Mouse (Mus musculus) C2C12 (cell line): Measurements from ENCODE around the gene Snrnp35. TPM values are rescaled to one million over a fixed set of nuclear protein-coding genes. Genes with fewer than 3 reads are reported as not detected.

Experiments used
- H3K27me3 ChIP-seq: one replicate; pipeline ENCODE4 v1.6.1; 2011; ENCODE audit not compliant: control insufficient read depth, insufficient read depth, insufficient read length
- H3K36me3 ChIP-seq: one replicate; pipeline ENCODE4 v1.6.1; 2011; ENCODE audit not compliant: control insufficient read depth, insufficient read depth
- H3K4me3 ChIP-seq: one replicate; pipeline ENCODE4 v1.5.1; 2011; ENCODE audit warnings: mild to moderate bottlenecking, control low read depth; ENCODE audit not compliant: poor library complexity, insufficient read depth, severe bottlenecking
- H3K79me2 ChIP-seq: one replicate; pipeline ENCODE4 v1.6.1; 2011; ENCODE audit not compliant: control insufficient read depth, insufficient read depth
- H3K79me3 ChIP-seq: one replicate; pipeline ENCODE4 v1.6.1; 2011; ENCODE audit warnings: low read depth, control low read depth
- H3ac ChIP-seq: one replicate; pipeline ENCODE3; 2011; ENCODE audit warnings: low read depth; ENCODE audit not compliant: control insufficient read depth, insufficient read length
- CEBPB ChIP-seq: IDR thresholded peaks from one replicate; pipeline ENCODE4 v1.6.1; 2011; ENCODE audit warnings: low read depth, mild to moderate bottlenecking, control low read depth, moderate library complexity
- CTCF ChIP-seq: IDR thresholded peaks from one replicate; pipeline ENCODE4 v1.5.1; 2011; ENCODE audit not compliant: control insufficient read depth, insufficient read depth, insufficient read length
- FOSL1 ChIP-seq: IDR thresholded peaks from one replicate; pipeline ENCODE4 v1.8.0; 2011; ENCODE audit warnings: mild to moderate bottlenecking, low read length; ENCODE audit not compliant: poor library complexity, insufficient read depth, severe bottlenecking
- MAX ChIP-seq: IDR thresholded peaks from one replicate; pipeline ENCODE4 v1.6.1; 2011; ENCODE audit warnings: mild to moderate bottlenecking, control low read depth
- MYOD1 ChIP-seq: IDR thresholded peaks from one replicate; pipeline ENCODE4 v1.6.1; 2011; ENCODE audit warnings: low read depth; ENCODE audit not compliant: control insufficient read depth, insufficient read length
- MYOG ChIP-seq: IDR thresholded peaks from one replicate; pipeline ENCODE4 v1.6.1; 2011; ENCODE audit not compliant: control insufficient read depth, insufficient read length; ENCODE audit errors: extremely low read depth
- USF1 ChIP-seq: IDR thresholded peaks from one replicate; pipeline ENCODE4 v1.6.1; 2011; ENCODE audit warnings: low read depth, mild to moderate bottlenecking, control low read depth, moderate library complexity
- polyA plus RNA-seq: library from polyadenylated mRNA; unstranded; fragments of >200 nt; fragmentation: generic; extraction: Trizol; gene quantifications from one replicate; pipeline ENCODE4 v1.2.1, GENCODE M21; 2012; ENCODE audit warnings: missing spikeins

Snrnp35 gene
- polyA plus RNA-seq, 1 experiment = 23.8 TPM

DNA sequence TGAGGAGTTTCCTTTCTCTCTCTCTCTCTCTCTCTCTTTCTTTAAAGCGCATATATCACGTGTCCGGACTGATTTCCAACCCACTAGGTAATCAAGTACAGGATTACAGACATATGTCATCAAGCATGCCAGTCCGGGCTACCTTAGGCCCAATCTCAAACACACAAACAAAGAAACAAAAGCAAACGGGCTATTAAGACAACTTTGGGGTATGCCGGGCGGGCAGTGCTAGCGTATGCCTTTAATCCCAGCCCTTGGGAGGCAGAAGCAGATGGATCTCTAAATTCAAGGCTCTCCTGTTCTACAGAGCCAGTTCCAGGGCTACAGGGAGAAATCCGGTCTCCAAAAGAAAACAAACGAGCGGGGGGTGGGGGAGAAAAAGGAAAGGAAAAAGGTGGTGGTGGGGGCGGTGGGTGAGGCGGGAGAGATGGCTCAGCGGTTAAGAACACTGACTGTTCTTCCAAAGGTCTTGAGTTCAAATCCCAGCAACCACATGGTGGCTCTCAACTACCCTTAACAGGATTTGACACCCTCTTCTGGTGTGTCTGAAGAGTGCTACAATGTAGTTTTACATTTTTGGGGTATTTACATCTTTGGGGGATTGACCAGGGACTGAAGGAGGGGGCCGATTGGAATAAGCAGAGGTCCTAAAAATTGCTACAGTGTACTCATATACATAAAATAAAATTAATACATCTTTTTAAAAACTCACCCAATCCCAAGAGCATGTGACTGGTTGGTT is 892 bp downstream of the Snrnp35 start:
- peaks cover 2% of the 10 kb centered on the region for H3K79me3 ChIP-seq
- peak overlapping the region; percentile 84 for H3K4me3 ChIP-seq
- no peaks in the 10 kb centered on the region for H3K27me3 ChIP-seq
- H3K79me2 ChIP-seq = peaks cover 22% of the 10 kb centered on the region
- peak overlapping the region; percentile 68 for H3ac ChIP-seq
- peak; percentile 62 for TF ChIP-seq USF1
- TF ChIP-seq MYOD1 = no peak
- H3K36me3 ChIP-seq = no peaks in the 10 kb centered on the region

DNA sequence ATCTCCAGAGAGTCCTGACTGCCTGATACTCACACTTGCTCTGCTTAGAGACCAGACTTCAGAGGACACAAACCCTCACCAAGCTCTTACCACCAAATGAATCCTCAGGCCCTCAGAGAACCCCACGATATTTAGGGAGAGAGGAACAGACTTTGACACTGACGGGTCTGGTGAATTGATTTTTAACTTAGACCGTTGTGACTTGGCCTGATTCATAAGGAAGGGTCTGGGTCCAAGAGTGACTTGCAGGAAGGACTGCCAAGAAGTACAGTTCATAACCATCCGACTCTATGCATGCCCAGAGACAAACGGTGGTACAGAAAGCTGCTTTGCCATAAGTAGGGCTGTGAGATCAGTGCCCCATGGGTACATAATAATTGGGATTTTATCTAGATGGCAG is 2.7 kb downstream of the Snrnp35 start:
- no peak for TF ChIP-seq USF1
- no peak for TF ChIP-seq MYOD1
- TF ChIP-seq CEBPB = no peak
- no peak overlapping the region for H3K4me3 ChIP-seq
- no peaks in the 10 kb centered on the region for H3K27me3 ChIP-seq
- H3K36me3 ChIP-seq = no peaks in the 10 kb centered on the region
- peaks cover 22% of the 10 kb centered on the region for H3K79me2 ChIP-seq
- H3K79me3 ChIP-seq = peaks cover 2% of the 10 kb centered on the region
- H3ac ChIP-seq = no peak overlapping the region

DNA sequence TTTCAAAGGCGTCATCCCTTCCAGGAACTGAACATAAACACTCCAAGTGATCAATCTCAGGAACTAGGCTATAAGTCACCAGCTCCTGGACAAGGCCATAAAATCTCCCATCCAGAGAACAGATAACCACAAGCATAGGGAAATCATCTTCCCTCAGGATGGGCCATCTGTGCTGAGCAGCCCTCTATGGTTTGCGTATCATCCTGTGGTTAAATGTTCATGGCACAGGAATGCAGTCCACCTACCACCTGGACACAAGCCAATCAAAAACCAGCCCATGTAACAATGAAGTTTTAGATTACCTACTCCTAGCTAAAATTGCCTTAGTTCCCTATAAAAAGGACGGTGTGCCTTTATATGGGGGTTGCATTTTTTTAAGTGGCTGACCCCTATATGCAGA is 6.0 kb downstream of the Snrnp35 start:
- H3K79me3 ChIP-seq = no peaks in the 10 kb centered on the region
- H3K4me3 ChIP-seq = no peak overlapping the region
- TF ChIP-seq MYOG (no peak), FOSL1 (no peak), MYOD1 (peak; percentile 62), MAX (peak; percentile 45)
- no peaks in the 10 kb centered on the region for H3K36me3 ChIP-seq
- H3ac ChIP-seq = no peak overlapping the region
- H3K27me3 ChIP-seq = no peaks in the 10 kb centered on the region
- H3K79me2 ChIP-seq = peaks cover 18% of the 10 kb centered on the region

DNA sequence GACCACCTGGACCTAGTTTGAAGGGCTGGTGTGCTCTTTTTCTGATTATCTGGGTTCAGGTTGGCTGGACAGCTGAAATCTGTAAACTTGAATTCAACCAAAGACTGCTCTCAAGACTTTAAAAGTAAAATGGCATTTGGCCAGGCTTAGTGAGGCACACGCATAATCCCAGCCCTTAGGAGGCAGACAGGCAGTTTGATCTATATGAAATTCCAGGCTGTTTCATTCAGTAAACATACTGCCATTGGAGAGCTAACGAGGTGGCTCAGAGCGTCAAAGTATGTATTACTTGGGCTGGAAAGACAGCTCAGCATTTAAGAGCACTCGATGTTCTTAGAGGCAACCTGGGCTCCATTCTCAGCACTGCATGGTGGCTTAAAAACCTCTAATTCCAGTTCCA is 8.8 kb downstream of the Snrnp35 start:
- no peak overlapping the region for H3K4me3 ChIP-seq
- no peaks in the 10 kb centered on the region for H3K36me3 ChIP-seq
- no peaks in the 10 kb centered on the region for H3K79me3 ChIP-seq
- no peak for TF ChIP-seq CEBPB
- no peak for TF ChIP-seq MYOD1
- TF ChIP-seq CTCF = no peak
- no peak for TF ChIP-seq USF1
- TF ChIP-seq MYOG = no peak
- TF ChIP-seq FOSL1 = no peak
- TF ChIP-seq MAX = no peak
- no peaks in the 10 kb centered on the region for H3K27me3 ChIP-seq
- no peaks in the 10 kb centered on the region for H3K79me2 ChIP-seq
- H3ac ChIP-seq = no peak overlapping the region

DNA sequence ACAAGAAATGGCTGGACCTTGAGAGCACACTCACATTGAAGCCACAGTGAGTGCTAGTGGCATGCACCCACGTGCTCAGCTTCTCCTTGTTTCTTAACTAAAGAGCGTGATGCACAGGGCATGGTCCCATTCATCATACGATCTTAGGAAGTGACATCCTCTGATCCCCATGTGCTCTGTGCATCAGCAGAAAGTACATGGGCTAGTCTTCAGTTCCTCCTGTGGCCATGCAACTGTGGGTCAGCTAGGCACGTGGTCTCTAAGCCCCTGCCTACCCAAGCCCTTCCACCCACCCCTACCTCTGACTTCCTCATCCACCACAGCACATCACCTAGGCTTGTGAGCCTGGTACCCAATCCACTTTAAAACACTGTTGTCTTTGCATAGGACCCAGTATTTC is 9.7 kb downstream of the Snrnp35 start:
- Histone ChIP-seq H3ac (no peak overlapping the region), H3K4me3 (no peak overlapping the region), H3K27me3 (no peaks in the 10 kb centered on the region), H3K79me2 (no peaks in the 10 kb centered on the region), H3K36me3 (no peaks in the 10 kb centered on the region), H3K79me3 (no peaks in the 10 kb centered on the region)
- TF ChIP-seq MAX = no peak
- TF ChIP-seq MYOG = no peak
- no peak for TF ChIP-seq USF1
- no peak for TF ChIP-seq CEBPB
- no peak for TF ChIP-seq FOSL1
- no peak for TF ChIP-seq CTCF
- TF ChIP-seq MYOD1 = no peak

DNA sequence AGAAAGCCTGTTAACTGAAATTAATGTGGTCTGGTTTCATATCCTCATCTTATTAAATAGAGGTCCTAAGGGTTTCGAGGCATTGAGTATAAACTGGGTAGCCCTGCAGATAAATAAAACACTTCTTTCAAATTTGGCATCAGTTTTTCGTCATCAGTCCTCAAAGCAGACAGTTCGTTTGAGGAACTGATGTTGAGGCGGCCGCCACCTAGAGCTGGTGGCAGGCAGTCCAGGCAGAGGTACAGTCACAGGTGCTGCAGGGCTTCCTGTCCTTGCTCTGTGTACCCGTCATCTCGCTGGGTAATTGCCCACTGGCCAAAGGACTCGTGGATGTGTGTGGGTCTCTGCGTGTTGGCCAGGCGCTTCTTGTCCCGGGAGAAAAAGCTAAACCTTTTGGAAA is 10.5 kb downstream of the Snrnp35 start:
- Histone ChIP-seq H3K36me3 (no peaks in the 10 kb centered on the region), H3ac (no peak overlapping the region)

DNA sequence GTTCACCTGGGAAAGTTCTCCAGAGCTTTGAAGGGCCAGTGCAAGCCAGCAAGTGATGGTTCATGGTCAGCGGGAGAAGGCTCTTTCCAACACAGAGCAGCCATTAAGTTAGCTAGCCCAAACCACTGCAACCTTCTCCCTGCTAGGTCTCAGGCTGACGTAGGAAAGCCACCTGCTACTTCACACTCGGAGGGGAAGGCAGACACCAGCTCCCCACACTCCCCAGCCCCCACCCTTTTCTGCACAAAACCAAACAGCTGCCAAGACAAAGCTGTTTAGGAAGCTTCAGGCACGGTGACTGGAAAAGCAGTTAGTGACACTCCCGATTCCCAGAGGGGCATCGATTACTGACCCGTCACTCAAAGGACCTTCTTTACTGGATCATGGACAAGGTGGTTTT is 12.6 kb downstream of the Snrnp35 start:
- no peak for TF ChIP-seq CEBPB
- no peak for TF ChIP-seq MYOG
- TF ChIP-seq MAX = no peak
- TF ChIP-seq CTCF = no peak
- TF ChIP-seq FOSL1 = no peak
- no peak for TF ChIP-seq MYOD1
- TF ChIP-seq USF1 = no peak
- H3K79me2 ChIP-seq = no peaks in the 10 kb centered on the region
- H3ac ChIP-seq = no peak overlapping the region
- H3K79me3 ChIP-seq = no peaks in the 10 kb centered on the region
- no peaks in the 10 kb centered on the region for H3K27me3 ChIP-seq
- no peak overlapping the region for H3K4me3 ChIP-seq
- H3K36me3 ChIP-seq = no peaks in the 10 kb centered on the region

More for the DNA sequence above, 10.5 kb downstream of the Snrnp35 start:
- Histone ChIP-seq H3K79me3 (no peaks in the 10 kb centered on the region), H3K27me3 (no peaks in the 10 kb centered on the region), H3K4me3 (no peak overlapping the region), H3K79me2 (no peaks in the 10 kb centered on the region)
- TF ChIP-seq CEBPB (no peak), FOSL1 (no peak), MAX (no peak), CTCF (no peak), MYOG (no peak)
